Mouse (Mus musculus): ENCODE results near the gene Nrap.
A peak's percentile ranks its signal among the peaks of the same experiment; 100 is the strongest.

The Nrap gene

GRCm38 (mm10) chr19:56296668-56297067 is 93.2 kb downstream of the Nrap start:
- DNase-seq = no peak

GRCm38 (mm10) chr19:56294654-56295399 is 95.0 kb downstream of the Nrap start:
- peak; percentile 59 for DNase-seq

- DNase-seq = no peak
Measured at GRCm38 (mm10) chr19:56292335-56292734, 97.5 kb downstream of the Nrap start.

GRCm38 (mm10) chr19:56291898-56292297 is 97.9 kb downstream of the Nrap start:
- DNase-seq = no peak

- DNase-seq = no peak
Measured at GRCm38 (mm10) chr19:56289642-56290041, 100.2 kb downstream of the Nrap start.

GRCm38 (mm10) chr19:56288436-56288835 is 101.4 kb downstream of the Nrap start:
- DNase-seq = no peak

GRCm38 (mm10) chr19:56287580-56288367 is 102.1 kb downstream of the Nrap start:
- DNase-seq = no peak

- DNase-seq = no peak
Measured at GRCm38 (mm10) chr19:56286866-56287265, 103.0 kb downstream of the Nrap start, which contains the start of gene Habp2. Gene Habp2, plus strand, starts transcription at chr19:56287137.

- no peak for DNase-seq
Measured at GRCm38 (mm10) chr19:56285222-56285621, 104.6 kb downstream of the Nrap start.

- no peak for DNase-seq
Measured at GRCm38 (mm10) chr19:56278366-56278765, 111.5 kb downstream of the Nrap start.

GRCm38 (mm10) chr19:56277951-56278350 is 111.9 kb downstream of the Nrap start:
- DNase-seq = no peak

GRCm38 (mm10) chr19:56277140-56277804 is 112.6 kb downstream of the Nrap start:
- no peak for DNase-seq

GRCm38 (mm10) chr19:56272081-56272480 is 117.8 kb downstream of the Nrap start:
- no peak for DNase-seq

Measured in layer of hippocampus, adult 9-11 months (tissue).